8 mouse cellular contexts compared by ENCODE assay signal in the genomic region with DNA sequence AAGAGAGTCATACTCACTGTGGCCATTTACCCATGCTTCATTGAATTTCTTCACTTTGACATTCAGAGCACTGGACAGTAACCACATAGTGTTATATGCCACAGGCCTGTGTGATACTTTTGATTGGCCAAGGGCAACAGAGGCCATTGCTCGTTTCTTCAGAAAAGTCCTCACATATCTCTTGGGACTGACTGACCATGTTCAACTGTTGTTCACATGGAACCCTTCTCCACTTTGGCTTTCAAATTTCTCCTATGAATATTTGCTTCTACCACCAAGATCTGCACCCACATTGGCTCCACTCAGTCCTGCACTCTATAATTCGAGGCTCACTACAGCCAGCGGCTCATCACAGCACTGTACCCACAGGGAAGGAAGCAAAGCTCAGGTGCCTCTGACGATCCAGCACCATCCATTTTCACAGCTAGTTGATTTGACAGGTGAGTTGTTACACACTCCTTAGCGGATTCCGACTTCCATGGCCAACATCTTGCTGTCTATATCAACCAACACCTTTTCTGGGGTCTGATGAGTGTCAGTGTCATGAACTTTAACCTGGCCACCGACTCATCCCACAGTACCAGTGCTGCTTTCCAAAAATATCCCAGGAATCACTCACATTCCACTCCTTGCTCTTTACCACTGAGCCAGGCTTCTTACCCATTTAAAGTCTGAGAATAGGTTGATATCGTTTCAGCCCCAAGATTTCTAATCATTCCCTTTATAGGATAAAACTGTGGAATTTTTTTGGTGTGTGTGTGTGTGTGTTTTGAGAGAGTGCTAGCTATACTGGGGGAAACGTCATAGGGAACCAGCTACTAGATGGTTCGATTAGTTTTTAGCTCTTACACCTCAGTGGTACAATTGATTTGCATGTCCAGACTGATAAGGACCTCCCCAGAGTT.
DNase-seq lines count a peak whose midpoint lies in the region.

No protein-coding gene starts in this region.

- DNase-seq in heart, adult 11 months, result peak; percentile 84
- no peak for DNase-seq in heart, postnatal 25 days (ENCODE audit: low spot score)
- DNase-seq in adrenal gland, postnatal 10 days, result peak; percentile 81
- DNase-seq in fat pad, adult 2 months (ENCODE audit: extremely low read depth, low read depth, low spot score), result peak; percentile 45
- DNase-seq in heart, postnatal 14 days, result peak; percentile 70 to 81
- DNase-seq in kidney, postnatal 4 days, result peak; percentile 59 to 63
- peak; percentile 71 for DNase-seq in lung, postnatal 14 days
- peak; percentile 82 for DNase-seq in retina, postnatal 7 days (ENCODE audit: low read depth, low spot score)

- intact Hi-C loops in heart, postnatal 25 days (cut with DNase I), result no loop called here
- intact Hi-C loops in heart, postnatal 14 days (cut with DNase I), result no loop called here
